Mouse (Mus musculus): Measurements from ENCODE around the gene Mb.
A peak's percentile ranks its signal among the peaks of the same experiment; 100 is the strongest.

Gene Mb

GRCm38 (mm10) chr15:77050570-77050969 lies at the start of gene Mb:
TSS of gene Mb (minus strand) at chr15:77050670.
- DNase-seq (ENCODE audit: inconsistent age in 2 of 2, low spot score in 1 of 2), result no peak

GRCm38 (mm10) chr15:77099756-77100155 lies 49.3 kb upstream of the Mb start:
- DNase-seq (ENCODE audit: inconsistent age in 2 of 2, low spot score in 1 of 2), result no peak

GRCm38 (mm10) chr15:77097358-77097757 lies 46.9 kb upstream of the Mb start:
- DNase-seq (ENCODE audit: inconsistent age in 2 of 2, low spot score in 1 of 2), result no peak

GRCm38 (mm10) chr15:77095216-77095615 lies 44.7 kb upstream of the Mb start:
- DNase-seq (ENCODE audit: inconsistent age in 2 of 2, low spot score in 1 of 2), result peak; percentile 79 to 91

GRCm38 (mm10) chr15:77094431-77094830 lies 44.0 kb upstream of the Mb start:
- no peak for DNase-seq (ENCODE audit: inconsistent age in 2 of 2, low spot score in 1 of 2)

GRCm38 (mm10) chr15:77091394-77091793 lies 40.9 kb upstream of the Mb start:
- no peak for DNase-seq (ENCODE audit: inconsistent age in 2 of 2, low spot score in 1 of 2)

GRCm38 (mm10) chr15:77090531-77090930 lies 40.1 kb upstream of the Mb start:
- no peak for DNase-seq (ENCODE audit: inconsistent age in 2 of 2, low spot score in 1 of 2)

GRCm38 (mm10) chr15:77089249-77089648 lies 38.8 kb upstream of the Mb start:
- DNase-seq (ENCODE audit: inconsistent age in 2 of 2, low spot score in 1 of 2), result no peak

- peak in 1 of 2 experiments; percentile 54 for DNase-seq (ENCODE audit: inconsistent age in 2 of 2, low spot score in 1 of 2)
Observed at GRCm38 (mm10) chr15:77086488-77086887, 36.0 kb upstream of the Mb start.

GRCm38 (mm10) chr15:77085818-77086217 lies 35.3 kb upstream of the Mb start:
- DNase-seq (ENCODE audit: inconsistent age in 2 of 2, low spot score in 1 of 2), result peak; percentile 90 to 96

GRCm38 (mm10) chr15:77081454-77081853 lies 31.0 kb upstream of the Mb start:
- peak; percentile 84 to 92 for DNase-seq (ENCODE audit: inconsistent age in 2 of 2, low spot score in 1 of 2)

GRCm38 (mm10) chr15:77080684-77081254 lies 30.3 kb upstream of the Mb start:
- peak; percentile 39 to 74 for DNase-seq (ENCODE audit: inconsistent age in 2 of 2, low spot score in 1 of 2)

DNA sequence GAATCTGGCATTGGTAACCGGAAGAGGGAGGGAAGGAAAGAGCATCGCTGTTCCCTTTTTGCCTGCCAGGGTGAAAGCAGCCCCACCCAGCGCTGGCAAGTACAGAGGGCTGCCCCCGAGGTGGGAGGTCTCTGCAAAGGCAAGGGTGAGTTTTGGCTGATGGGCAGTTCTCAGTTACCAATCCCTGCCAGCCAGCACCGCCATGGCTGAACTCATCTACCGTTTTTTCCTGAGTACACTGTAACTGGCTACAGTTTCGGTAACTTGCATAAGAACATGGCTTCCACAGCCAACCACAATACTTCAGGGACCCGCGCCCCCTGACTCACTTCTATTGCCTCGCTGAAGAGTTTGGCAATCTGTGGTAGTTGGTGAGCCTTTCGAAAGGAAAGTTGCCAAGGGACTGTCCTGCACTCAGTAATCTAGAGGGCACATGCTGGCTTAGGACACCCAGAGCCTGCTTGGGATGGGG lies 29.5 kb upstream of the Mb start:
- DNase-seq (ENCODE audit: inconsistent age in 2 of 2, low spot score in 1 of 2), result peak; percentile 37 to 76

DNA sequence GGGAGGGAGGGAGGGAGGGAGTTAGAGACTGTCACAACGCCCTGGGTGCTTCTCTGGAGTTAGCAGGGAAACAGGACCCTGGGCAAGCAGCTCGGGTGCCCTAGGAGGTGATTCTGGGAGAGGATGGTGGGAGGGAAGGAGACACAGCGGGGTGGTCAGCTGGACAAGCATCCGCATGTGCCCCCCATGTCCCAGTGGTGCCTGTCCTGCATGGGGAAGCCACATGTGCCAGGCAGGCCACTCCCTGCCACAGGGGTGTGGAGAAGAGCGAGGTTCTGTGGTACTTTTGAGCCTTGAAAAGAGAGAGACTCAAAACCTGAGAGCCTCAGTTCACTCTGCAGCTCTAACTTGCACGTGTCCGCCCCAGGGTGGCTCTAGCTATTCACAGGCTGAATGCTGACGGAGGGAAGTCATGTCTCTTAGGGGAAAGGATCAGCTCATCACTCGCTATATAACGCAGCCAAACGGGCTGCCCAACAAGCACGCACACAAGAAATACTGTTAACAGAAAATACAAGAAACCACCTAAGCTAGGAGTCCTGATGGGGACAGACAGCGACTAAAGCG lies 28.9 kb upstream of the Mb start:
- peak in 1 of 2 experiments; percentile 29 for DNase-seq (ENCODE audit: inconsistent age in 2 of 2, low spot score in 1 of 2)

- DNase-seq (ENCODE audit: inconsistent age in 2 of 2, low spot score in 1 of 2), result no peak
Observed at GRCm38 (mm10) chr15:77078786-77079185, 28.3 kb upstream of the Mb start.

DNA sequence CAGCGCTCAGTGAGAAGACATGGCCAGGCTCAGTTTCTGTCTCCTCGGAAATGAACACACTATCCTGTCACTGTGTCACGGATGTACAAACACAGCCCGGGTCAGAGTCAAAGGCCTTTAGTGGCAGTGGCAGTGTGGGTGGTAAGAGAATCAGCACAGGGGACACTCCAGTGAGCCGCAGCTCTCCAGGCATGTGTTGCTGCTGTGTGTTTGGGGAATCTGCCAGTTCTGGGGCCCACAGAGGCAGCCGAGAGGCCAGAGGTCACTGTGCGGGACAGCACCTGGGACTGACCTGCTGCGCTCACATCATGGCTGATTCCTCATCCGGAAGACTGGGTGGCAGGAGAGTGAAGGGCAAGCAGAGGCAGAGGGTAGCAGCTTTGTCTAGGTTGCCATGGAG lies 27.4 kb upstream of the Mb start:
- no peak for DNase-seq (ENCODE audit: inconsistent age in 2 of 2, low spot score in 1 of 2)

DNA sequence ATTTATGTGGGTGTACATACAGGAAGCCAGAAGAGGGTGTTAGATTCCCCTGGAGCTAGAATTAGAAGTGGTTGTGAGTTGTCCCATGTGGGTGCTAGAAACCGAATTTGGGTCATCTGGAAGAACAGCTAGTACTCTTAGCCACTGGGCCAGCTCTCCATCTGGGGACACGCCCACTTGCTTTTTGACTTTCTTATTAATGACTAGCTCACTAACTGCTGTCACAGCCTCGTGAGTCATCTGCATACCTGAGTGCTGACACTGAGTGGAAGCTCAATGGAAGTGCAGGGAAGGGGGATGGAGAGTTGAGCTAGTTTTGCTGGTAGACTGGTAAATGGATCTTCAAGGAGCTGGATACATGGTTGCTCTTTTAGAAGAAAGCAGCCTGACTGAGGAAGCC lies 26.1 kb upstream of the Mb start:
- peak; percentile 64 to 69 for DNase-seq (ENCODE audit: inconsistent age in 2 of 2, low spot score in 1 of 2)

- no peak for DNase-seq (ENCODE audit: inconsistent age in 2 of 2, low spot score in 1 of 2)
Observed at GRCm38 (mm10) chr15:77072556-77073163, 22.2 kb upstream of the Mb start.

DNA sequence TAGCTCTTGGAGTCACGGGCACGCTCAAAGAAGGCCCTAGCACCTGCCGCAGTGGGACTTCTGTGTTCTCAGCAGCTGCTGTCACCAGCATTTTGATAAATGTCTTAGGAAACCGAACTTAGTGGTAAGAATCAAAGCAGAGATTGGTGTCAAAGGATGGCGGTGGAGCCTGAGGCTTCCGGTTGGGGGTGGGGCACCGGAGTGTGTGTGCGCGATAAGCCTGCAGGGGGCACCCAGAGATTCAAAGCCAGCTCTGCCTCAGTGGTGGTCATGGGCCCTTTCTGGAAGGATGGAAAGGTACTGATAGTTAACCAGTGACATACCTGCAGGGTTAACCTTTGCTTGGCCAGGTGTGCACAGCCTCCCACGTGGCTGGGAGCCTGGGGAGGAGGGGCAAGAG lies 21.0 kb upstream of the Mb start:
- DNase-seq (ENCODE audit: inconsistent age in 2 of 2, low spot score in 1 of 2), result peak; percentile 42 to 71

- DNase-seq (ENCODE audit: inconsistent age in 2 of 2, low spot score in 1 of 2), result no peak
Observed at GRCm38 (mm10) chr15:77070745-77071268, 20.3 kb upstream of the Mb start.

DNA sequence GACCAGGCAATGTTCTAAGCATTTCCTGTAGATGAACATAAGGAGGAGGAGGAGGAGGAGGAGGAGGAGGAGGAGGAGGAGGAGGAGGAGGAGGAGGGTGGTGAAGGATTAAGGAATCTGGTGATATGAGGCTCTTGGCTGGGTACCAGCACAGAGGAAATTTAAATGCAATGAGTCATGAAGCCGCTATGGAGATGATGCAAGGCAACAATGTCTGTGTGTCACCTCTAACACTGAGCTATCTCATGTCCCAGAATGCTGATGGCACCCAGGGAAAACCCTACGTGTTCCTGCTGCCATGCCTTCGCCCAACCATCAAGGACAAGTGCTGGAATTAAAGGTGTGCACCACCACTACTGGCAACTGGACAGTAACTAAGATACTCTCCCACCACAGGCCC lies 18.5 kb upstream of the Mb start:
- peak; percentile 46 to 73 for DNase-seq (ENCODE audit: inconsistent age in 2 of 2, low spot score in 1 of 2)

DNA sequence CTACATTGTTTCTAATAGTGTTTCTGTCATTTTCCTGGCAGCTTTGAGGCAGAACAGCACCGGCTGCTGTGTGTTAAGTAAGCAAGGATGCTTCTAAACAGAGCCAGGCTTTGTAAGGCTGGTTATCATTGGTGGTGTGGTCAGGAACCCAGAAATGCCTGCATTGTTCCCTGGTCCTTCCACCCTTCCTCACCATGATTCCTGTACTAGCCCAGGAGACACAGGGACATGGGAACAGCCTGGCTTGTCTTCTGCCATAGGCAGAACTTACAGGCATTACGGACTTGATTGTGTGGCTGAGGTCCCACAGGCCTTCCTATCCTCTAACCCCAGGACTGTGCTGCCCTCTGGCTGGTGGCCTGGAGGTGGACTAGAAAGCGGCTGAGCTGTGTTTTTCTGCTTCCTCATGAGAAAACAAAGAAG lies 18.0 kb upstream of the Mb start:
- DNase-seq (ENCODE audit: inconsistent age in 2 of 2, low spot score in 1 of 2), result peak in 1 of 2 experiments; percentile 51

All from adrenal gland, adult (tissue).